Mouse (Mus musculus): ENCODE data around the gene E130116L18Rik.

DNA sequence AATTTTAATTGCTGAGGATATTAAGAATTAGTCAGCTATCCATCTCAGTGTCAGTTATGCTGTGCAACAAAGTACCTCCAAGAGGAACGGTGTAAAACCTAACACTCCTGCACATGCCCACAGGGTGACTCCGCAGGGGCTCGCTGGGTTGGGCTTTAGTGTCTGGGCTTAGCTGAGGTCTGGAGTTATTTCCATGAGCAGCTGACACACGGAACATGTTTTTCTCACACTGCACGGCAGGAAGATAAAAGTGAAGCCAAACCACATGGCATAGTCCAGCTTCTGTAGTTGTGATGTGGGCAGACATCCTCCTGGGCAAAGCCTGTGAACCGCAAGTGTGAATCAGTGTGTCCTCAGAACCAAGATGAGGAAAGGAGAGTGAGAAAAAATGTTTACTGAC is 7.9 kb downstream of the E130116L18Rik start:
- TF ChIP-seq CTCF (IDR thresholded peaks at IDR 0.05; ENCODE audit: insufficient read depth, low read depth, low read length), result no peak
- no peak for TF ChIP-seq POLR2A (IDR thresholded peaks at IDR 0.05; ENCODE audit: insufficient read depth, low read depth, low read length)

All from olfactory bulb, adult 2 months (tissue).